Comparison of ENCODE assay signal across 9 mouse cellular contexts in the genomic region with DNA sequence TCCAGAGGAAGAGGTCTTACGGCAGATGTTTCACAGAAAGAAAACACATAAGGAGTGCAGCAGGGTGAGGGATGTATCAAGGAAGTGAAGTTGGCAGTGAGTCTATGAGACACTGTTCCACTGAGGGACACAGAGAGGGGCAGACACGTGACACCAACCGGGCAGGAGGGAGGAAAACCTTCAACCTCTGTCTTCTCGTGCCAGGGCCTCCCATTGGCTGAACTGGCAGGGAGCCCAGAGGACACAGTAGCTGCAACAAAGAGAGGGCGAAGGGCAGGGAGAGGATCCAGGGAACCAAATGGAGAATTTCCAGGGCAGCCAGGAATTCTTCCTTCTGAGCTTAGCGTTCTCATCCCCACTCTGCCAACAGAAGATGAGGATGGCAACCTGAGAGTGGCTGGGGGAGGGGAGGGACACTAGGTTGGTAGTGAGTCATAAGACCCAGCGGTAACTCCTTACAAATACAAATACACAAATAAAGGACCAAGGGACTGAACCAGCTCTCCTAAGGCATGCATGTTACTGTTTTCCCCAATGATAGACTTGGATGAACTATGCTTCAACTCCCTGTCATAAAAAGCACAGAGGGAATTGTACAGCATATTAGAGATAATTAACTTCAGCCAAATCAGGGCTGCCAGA. TPM values are rescaled to one million over a fixed set of nuclear protein-coding genes. Genes with fewer than 3 reads are reported as not detected.
DNase-seq lines count a peak whose midpoint lies in the region; ATAC-seq lines count a peak whose summit lies in the region.
"Had no signal": no experiment of that assay in that cellular context is flagged by ENCODE, and none has a peak within 500 bp of the region (broad histone marks: within the 10 kb centered on the region; RNA-seq: fewer than 3 reads in every experiment).

No protein-coding gene starts in this region.

- no peak overlapping the region for H3K27ac ChIP-seq in intestine, embryonic 14.5 days (ENCODE audit: low read depth)
- H3K27ac ChIP-seq in midbrain, embryonic 14.5 days (replicated peaks; ENCODE audit: low read depth, low read length), result peak overlapping the region; percentile 74; the same call in 1 of the 2 replicates
- H3K27ac ChIP-seq: limb, embryonic 12.5 days had no signal

- H3K4me1 ChIP-seq in intestine, embryonic 14.5 days (replicated peaks; ENCODE audit: control insufficient read depth, insufficient read depth, low read length), result no peaks in the 10 kb centered on the region; the same call in 1 of the 2 replicates
- peaks cover 13% of the 10 kb centered on the region for H3K4me1 ChIP-seq in midbrain, embryonic 14.5 days (ENCODE audit: control insufficient read depth, insufficient read depth, low read length)
- H3K4me1 ChIP-seq: limb, embryonic 12.5 days had no signal

- H3K27me3 ChIP-seq in intestine, embryonic 14.5 days (replicated peaks; ENCODE audit: control insufficient read depth, insufficient read depth, low read length), result no peaks in the 10 kb centered on the region
- H3K27me3 ChIP-seq in midbrain, embryonic 14.5 days (ENCODE audit: control insufficient read depth, insufficient read depth, low read length), result no peaks in the 10 kb centered on the region
- H3K27me3 ChIP-seq: limb, embryonic 12.5 days had no signal

- intact Hi-C loops in left cerebral cortex, postnatal 25 days (cut with DNase I), result no loop called here

- no peak overlapping the region for H3K4me3 ChIP-seq in intestine, embryonic 14.5 days (ENCODE audit: low read depth, low read length)
- H3K4me3 ChIP-seq in midbrain, embryonic 14.5 days (replicated peaks; ENCODE audit: low read depth, low read length), result no peak overlapping the region
- H3K4me3 ChIP-seq: limb, embryonic 12.5 days had no signal

- peak; percentile 19; the same call in 1 of the 2 replicates for ATAC-seq in granulocyte monocyte progenitor cell, adult 5-6 weeks (replicated peaks; ENCODE audit: poor library complexity, severe bottlenecking)
- 0 out of 2 replicates have a peak, but pooled peaks have one; percentile 32 for ATAC-seq in intestine, embryonic 14.5 days (replicated peaks; ENCODE audit: low FRiP score, low TSS enrichment, low read depth)
- ATAC-seq in midbrain, embryonic 14.5 days (ENCODE audit: low FRiP score, low TSS enrichment), result peak; percentile 62; the same call in 1 of the 2 replicates
- ATAC-seq in erythroid progenitor cell, adult 5-6 weeks (replicated peaks; ENCODE audit: low FRiP score, poor library complexity, severe bottlenecking), result no peak

- H3K9ac ChIP-seq in intestine, embryonic 14.5 days (ENCODE audit: low read length), result no peak overlapping the region
- no peak overlapping the region for H3K9ac ChIP-seq in midbrain, embryonic 14.5 days (replicated peaks; ENCODE audit: low read length)
- H3K9ac ChIP-seq: limb, embryonic 12.5 days had no signal

- DNase-seq in adrenal gland, adult 8-10 months, result peak; percentile 94
- DNase-seq in cerebellum, adult 8-10 months, result peak; percentile 84
- no peak for DNase-seq in intestine, embryonic 14.5 days (ENCODE audit: low spot score)
- peak; percentile 46 to 75 for DNase-seq in left cerebral cortex, postnatal 25 days (ENCODE audit: low spot score in 2 of 2)
- DNase-seq in midbrain, embryonic 14.5 days, result peak; percentile 71
- no peak for DNase-seq in spleen, postnatal 14 days (ENCODE audit: low spot score in 2 of 2)

- WGBS in intestine, embryonic 14.5 days, result 56% methylated on average over 7 of the region's 7 CpGs
- 37% methylated on average over 7 of the region's 7 CpGs for WGBS in midbrain, embryonic 14.5 days

- H3K36me3 ChIP-seq in intestine, embryonic 14.5 days (ENCODE audit: control insufficient read depth, insufficient read depth, low read length), result no peaks in the 10 kb centered on the region
- H3K36me3 ChIP-seq in midbrain, embryonic 14.5 days (ENCODE audit: control insufficient read depth, insufficient read depth, low read length), result no peaks in the 10 kb centered on the region
- H3K36me3 ChIP-seq: limb, embryonic 12.5 days had no signal

- H3K9me3 ChIP-seq in intestine, embryonic 14.5 days (ENCODE audit: control insufficient read depth, low read length), result no peaks in the 10 kb centered on the region
- H3K9me3 ChIP-seq in midbrain, embryonic 14.5 days (ENCODE audit: control insufficient read depth, low read length), result no peaks in the 10 kb centered on the region
- H3K9me3 ChIP-seq: limb, embryonic 12.5 days had no signal

- H3K4me2 ChIP-seq in intestine, embryonic 14.5 days (ENCODE audit: low read length), result no peak overlapping the region
- no peak overlapping the region for H3K4me2 ChIP-seq in midbrain, embryonic 14.5 days (ENCODE audit: low read length)
- H3K4me2 ChIP-seq: limb, embryonic 12.5 days had no signal

RNA-seq across cellular contexts. Expression of gene Cpeb4, which starts 33.4 kb away (rescaled TPM):
- total RNA-seq in adrenal gland, adult 8-10 months (2022), result 100 to 1,000 TPM in 3 of 4 experiments, 10 to 100 TPM in 1; 96.9 to 175 (median 107) TPM
- 4.3 and 9.2 TPM in 2 replicates for total RNA-seq in granulocyte monocyte progenitor cell, adult 5-6 weeks (2014; fragmentation: Nextera tagmentation)
- total RNA-seq in granulocyte monocyte progenitor cell, adult 5-6 weeks (2017), result 6.7 and 7.6 TPM in 2 replicates
- 4.3 and 4.7 TPM in 2 replicates for polyA plus RNA-seq in intestine, embryonic 14.5 days (2014; fragmentation: Nextera tagmentation; extraction: Ambion mirVana)
- total RNA-seq in left cerebral cortex, postnatal 25 days (2021), result 100 to 1,000 TPM; 157 to 160 TPM
- polyA plus RNA-seq in midbrain, embryonic 14.5 days (2014; fragmentation: Nextera tagmentation; extraction: Ambion mirVana), result 32.2 and 34.5 TPM in 2 replicates
- 413 and 439 TPM in 2 replicates for total RNA-seq in erythroid progenitor cell, adult 5-6 weeks (2015; ENCODE audit: low replicate concordance)
- total RNA-seq in erythroid progenitor cell, adult 5-6 weeks (2017; ENCODE audit: low replicate concordance), result 229 and 303 TPM in 2 replicates

Comparison
In these comparisons a context has a peak if more than half of its experiments do, and no peak if none do; other contexts are left out.
1. DNase-seq: peak in adrenal gland, adult 8-10 months (single experiment), cerebellum, adult 8-10 months (single experiment), left cerebral cortex, postnatal 25 days (2 of 2) and midbrain, embryonic 14.5 days (single experiment); none in intestine, embryonic 14.5 days (single experiment) and spleen, postnatal 14 days (0 of 2).
2. RNA of gene Cpeb4, which starts 33.4 kb away (total RNA-seq): 229 to 439 TPM in erythroid progenitor cell, adult 5-6 weeks, 157 to 160 TPM in left cerebral cortex, postnatal 25 days and 96.9 to 175 TPM in adrenal gland, adult 8-10 months; 4.3 to 9.2 TPM in granulocyte monocyte progenitor cell, adult 5-6 weeks; every median in the first group is over 4 times any median in the second.